Mouse (Mus musculus): ENCODE data around the gene Usp16.

DNA sequence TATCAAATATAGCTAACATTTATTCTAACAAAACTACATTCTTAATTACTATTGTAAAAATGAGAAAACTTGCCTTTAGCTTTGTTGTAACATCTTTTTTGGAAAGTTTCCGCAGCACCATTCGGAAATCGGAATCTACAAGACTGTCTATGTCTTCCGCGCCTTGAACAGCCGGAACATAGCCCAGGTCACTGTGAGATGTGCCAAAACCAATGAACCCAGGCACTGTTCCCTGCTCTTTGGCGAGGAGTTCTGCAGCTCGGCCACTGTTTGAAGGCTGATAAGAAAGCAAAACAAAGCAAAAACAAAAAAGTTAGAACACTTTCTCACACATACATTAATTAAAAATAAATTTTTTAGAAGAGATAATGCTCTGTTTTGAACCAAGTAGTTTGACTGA lies 27.0 kb upstream of the Usp16 start:
- TF ChIP-seq CTCF (IDR thresholded peaks at IDR 0.05; ENCODE audit: low read depth) = no peak
- no peak for TF ChIP-seq EP300 (IDR thresholded peaks at IDR 0.05; ENCODE audit: low read depth)

All from heart, postnatal 0 days (tissue).